Mouse (Mus musculus): ENCODE results near the gene Acta1. TPM values are rescaled to one million over a fixed set of nuclear protein-coding genes. Genes with fewer than 3 reads are reported as not detected.
A peak's percentile ranks its signal among the peaks of the same experiment; 100 is the strongest.

The Acta1 gene
- total RNA-seq, 2 experiments from 2014 or later, result 5.9 to 6.0 TPM

- peak; percentile 50 to 56 for DNase-seq (ENCODE audit: low spot score in 2 of 2)
These were observed 9.6 kb downstream of the Acta1 start for GRCm38 (mm10) chr8:123884721-123885565.

GRCm38 (mm10) chr8:123883094-123883493, 11.5 kb downstream of the Acta1 start:
- DNase-seq (ENCODE audit: low spot score in 2 of 2), result no peak

DNA sequence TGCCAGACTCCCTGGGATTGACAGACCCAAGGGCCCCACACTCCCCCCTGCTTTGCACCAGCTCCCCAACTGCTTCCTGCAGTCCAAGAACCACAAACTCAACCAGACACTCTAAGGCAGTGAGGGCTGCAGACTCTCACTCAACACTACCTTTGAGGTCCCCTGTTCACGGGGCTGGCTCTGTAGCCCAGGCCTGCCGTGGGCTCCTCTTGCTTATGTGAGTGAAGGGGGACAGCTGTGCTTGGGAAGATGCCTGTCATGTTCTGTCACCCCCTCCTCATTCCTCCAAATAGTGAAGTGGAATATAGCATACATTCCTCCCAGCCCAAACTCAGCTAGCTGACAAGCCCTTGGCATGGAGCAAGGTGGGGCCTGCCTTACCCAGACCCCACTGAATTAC, 12.1 kb downstream of the Acta1 start:
- DNase-seq (ENCODE audit: low spot score in 2 of 2), result no peak

- no peak for DNase-seq (ENCODE audit: low spot score in 2 of 2)
These were observed 13.7 kb downstream of the Acta1 start for GRCm38 (mm10) chr8:123880821-123881350.

GRCm38 (mm10) chr8:123880271-123880670, 14.3 kb downstream of the Acta1 start:
- peak; percentile 44 to 46 for DNase-seq (ENCODE audit: low spot score in 2 of 2)

- DNase-seq (ENCODE audit: low spot score in 2 of 2), result no peak
These were observed 16.7 kb downstream of the Acta1 start for GRCm38 (mm10) chr8:123877865-123878264.

- no peak for DNase-seq (ENCODE audit: low spot score in 2 of 2)
These were observed 20.2 kb downstream of the Acta1 start for GRCm38 (mm10) chr8:123874324-123874723.

DNA sequence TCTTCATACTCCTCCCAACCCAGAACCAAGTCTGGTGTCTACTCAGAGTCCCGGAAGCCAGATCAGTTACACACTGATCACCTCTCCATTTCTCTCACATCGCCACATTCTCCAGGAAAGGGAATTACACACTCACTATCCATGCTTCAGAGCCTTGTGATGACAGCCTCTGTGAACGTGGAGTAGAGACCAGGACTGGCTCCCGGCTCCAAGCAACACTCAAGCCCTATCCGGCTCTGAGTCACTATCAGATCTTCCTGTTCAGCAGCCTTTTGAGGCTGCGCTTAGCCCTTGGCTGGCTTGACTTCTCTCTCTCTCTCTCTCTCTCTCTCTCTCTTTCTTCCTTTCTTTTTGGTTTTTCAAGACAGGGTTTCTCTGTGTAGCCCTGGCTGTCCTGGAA, 21.2 kb downstream of the Acta1 start:
- DNase-seq (ENCODE audit: low spot score in 2 of 2), result no peak

- DNase-seq (ENCODE audit: low spot score in 2 of 2), result peak in 1 of 2 experiments; percentile 11
These were observed 22.5 kb downstream of the Acta1 start for GRCm38 (mm10) chr8:123872048-123872447.

- no peak for DNase-seq (ENCODE audit: low spot score in 2 of 2)
These were observed 27.6 kb downstream of the Acta1 start for GRCm38 (mm10) chr8:123866971-123867370.

DNA sequence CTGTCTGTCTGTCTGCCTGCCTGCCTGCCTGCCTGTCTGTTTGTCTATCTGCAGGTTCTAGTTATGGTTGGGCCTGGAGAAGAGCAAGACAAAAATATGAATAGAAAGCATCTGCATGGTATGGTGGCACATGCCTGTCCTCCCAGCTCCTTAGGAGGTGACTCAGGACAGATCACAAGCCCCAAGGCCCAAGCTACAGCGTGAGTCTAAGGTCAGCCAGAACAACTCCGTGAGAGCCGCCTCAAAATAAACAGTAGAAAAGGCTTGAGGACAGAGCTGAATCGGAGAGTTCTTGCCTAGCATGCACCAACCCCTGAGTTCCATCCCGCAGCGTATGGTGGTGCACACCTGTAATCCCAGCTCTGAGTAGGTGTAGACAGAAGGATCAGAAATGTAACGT, 28.8 kb downstream of the Acta1 start:
- no peak for DNase-seq (ENCODE audit: low spot score in 2 of 2)

GRCm38 (mm10) chr8:123860386-123860785, 34.2 kb downstream of the Acta1 start:
- no peak for DNase-seq (ENCODE audit: low spot score in 2 of 2)

DNA sequence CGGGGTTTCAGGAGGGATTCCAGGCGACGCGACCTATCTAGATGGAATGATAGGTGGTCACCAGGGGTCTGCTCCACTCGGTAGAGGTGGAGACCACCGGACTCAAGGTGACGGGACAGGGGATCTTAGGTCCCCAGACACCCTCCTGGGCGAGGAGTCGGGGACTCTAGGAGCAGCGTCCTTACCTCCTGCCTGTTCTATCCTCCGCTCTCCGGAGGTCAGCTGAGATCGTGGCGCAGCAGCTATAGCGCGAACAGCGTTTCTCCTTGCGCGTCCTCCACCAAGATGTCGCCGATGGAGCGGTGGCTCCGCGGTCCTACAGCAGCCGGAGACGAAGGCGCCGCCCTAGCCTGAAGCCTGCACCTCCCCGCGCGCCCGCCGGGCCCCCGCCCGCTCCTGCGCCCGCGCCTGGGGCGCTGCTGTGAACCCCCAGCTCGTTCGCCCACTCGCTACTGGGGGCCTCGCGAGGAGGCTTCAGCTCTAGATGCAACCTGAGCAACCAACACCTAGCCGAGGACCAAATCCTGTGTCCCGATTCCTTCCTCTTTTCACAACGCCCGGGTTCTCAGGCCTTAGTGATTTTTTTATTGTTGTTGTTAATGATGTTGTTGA, 34.8 kb downstream of the Acta1 start, which contains the start of gene Ccsap:
Gene Ccsap, minus strand, starts transcription at position 562 of the 612 bp plus-strand sequence.
- DNase-seq (ENCODE audit: low spot score in 2 of 2), result peak; percentile 61 to 73

DNA sequence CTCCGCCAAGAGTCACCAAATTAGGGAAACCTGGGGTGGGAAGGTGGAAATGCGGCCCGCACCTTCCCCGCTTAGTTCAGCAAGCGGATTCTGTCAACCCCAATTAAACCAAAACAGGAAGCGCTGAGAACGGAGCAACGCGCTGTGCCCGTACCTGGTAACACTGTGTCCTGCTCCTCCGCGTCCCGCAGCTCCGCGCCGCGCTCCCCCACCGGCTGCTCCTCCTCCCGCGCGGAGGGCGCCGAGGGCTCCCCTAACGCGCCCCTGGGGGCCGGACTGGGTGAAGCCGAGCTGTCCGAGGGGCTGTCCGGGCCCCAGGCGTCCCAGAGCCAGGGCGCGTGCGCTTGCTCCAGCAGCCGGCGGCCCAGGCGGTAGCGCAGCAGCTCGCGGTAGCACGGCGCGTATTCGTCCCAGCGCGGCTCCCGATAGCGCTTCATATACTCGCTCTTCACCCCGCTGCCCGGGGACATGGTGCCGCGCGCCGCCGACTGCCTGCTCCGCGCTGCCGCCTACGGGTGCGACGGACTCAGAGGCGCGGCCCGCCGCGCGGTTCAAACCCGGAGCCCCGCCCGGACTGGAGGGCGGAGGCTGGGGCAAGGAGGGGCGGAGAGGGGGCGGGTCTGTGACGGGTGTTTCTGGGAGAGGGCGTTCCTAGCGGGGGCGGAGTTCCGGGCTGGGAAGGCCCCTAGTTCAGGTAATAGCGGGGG, 35.5 kb downstream of the Acta1 start:
- DNase-seq (ENCODE audit: low spot score in 2 of 2), result peak; percentile 85 to 93

GRCm38 (mm10) chr8:123858574-123858940, 36.0 kb downstream of the Acta1 start:
- no peak for DNase-seq (ENCODE audit: low spot score in 2 of 2)

DNA sequence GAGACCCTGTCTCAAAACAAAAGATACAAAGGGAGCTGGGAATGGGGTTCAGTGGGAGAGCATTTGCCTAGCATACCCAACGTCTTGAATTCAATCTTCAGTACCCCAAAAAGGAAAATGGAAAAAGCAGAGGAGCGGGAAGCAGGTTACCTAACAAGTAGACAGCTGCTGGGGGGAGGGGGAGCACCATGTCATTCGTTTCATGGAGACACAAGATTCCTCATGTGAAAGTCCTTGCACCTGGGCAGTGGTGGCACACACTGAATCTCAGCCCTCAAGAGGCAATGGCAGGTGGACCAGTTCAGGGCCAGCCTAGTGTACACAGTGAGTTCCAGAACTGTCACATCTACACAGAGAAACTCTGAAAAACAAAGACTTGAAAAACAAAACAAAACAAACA, 37.2 kb downstream of the Acta1 start:
- no peak for DNase-seq (ENCODE audit: low spot score in 2 of 2)

DNA sequence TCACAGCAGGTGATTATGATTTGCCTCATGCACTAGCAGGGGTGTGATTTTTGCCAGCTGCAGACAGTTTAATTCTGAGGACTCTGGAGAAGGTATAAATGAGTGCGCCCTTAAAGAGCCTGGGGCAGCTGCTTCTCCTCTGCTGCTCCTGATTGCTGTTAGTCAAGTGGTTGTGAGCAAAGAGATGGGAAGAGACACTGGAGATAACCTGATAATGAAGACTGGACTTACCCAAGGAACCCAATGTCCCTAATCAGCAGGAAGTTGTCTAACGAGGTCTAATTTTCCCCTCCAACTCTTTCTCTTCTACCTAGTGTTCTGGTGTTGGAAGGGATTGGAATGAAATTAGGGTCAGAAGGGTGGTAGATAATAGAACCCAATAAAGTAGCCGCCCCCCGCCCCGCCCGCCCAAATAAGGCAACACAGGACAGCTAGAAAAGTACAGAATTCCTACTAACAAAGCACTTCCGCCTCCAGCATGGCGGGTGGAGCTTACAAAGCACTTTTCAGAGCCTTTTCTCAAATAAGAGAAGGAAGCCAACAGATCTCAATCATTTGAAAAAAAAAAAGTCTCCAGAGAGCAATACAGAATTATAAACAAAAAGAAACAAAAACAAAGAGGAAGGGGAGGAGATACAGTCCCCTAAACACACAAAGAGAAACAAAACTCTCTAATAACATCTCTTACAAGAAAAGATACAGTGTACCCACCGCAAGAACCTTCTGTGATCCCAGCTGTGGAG, 39.6 kb downstream of the Acta1 start:
- no peak for DNase-seq (ENCODE audit: low spot score in 2 of 2)

GRCm38 (mm10) chr8:123854252-123854651, 40.3 kb downstream of the Acta1 start:
- DNase-seq (ENCODE audit: low spot score in 2 of 2), result no peak

- DNase-seq (ENCODE audit: low spot score in 2 of 2), result no peak
These were observed 43.0 kb downstream of the Acta1 start for GRCm38 (mm10) chr8:123851590-123851989.

DNA sequence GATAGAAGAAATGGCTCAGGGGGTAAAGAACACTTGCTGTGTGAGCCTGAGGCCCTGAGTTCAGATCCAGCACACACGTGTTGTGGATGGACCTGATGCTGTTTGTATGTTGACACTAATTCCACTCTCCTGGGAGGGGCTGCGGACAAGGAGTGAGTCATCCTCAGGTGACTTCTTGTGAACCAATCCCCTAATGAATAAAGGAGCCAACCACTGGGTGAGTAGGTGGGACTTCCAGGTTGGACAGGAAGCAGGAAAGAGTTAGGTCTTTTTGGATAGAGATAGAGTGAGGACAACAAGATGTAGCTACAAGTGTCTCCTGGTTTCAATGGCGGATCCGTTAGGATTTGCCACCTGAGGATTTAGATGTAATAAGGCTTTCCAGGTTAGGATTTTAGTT, 45.2 kb downstream of the Acta1 start:
- DNase-seq (ENCODE audit: low spot score in 2 of 2), result no peak

- no peak for DNase-seq (ENCODE audit: low spot score in 2 of 2)
These were observed 47.0 kb downstream of the Acta1 start for GRCm38 (mm10) chr8:123847546-123847945.
